Mouse (Mus musculus) embryonic facial prominence, embryonic 10.5 days (tissue): ENCODE measurements at regions not wholly inside any gene's neighbourhood (a gene's known extent, or its start where the extent isn't known, plus 50 kb on each side); places are given as distances from the start of the nearest gene placed in this dataset.
"Not testable (repeated sequence)": the region's sequence is repeated elsewhere in the genome, so short reads cannot be mapped to it uniquely, and the experiment has no call there.

Experiments used
- DNase-seq: peaks from one replicate; pipeline ENCODE4 v3.0.0-alpha.2; 2017; ENCODE audit warnings: low spot score
- H3K27ac ChIP-seq: fragments of 300-500 bp; sonication (generic); replicated peaks from 2 replicates; pipeline ENCODE4 v1.5.1; 2016; ENCODE audit warnings: mild to moderate bottlenecking
- H3K27me3 ChIP-seq: fragments of 300-500 bp; sonication (generic); replicated peaks from 2 replicates; pipeline ENCODE4 v1.6.1; 2016; ENCODE audit warnings: low read depth, mild to moderate bottlenecking; ENCODE audit not compliant: poor library complexity, severe bottlenecking
- H3K36me3 ChIP-seq: fragments of 300-500 bp; sonication (generic); replicated peaks from 2 replicates; pipeline ENCODE4 v1.6.1; 2016; ENCODE audit warnings: mild to moderate bottlenecking, moderate library complexity
- H3K4me1 ChIP-seq: fragments of 300-500 bp; sonication (generic); 2 replicates; pipeline ENCODE4 v1.6.1; 2016
- H3K4me3 ChIP-seq: fragments of 300-500 bp; sonication (generic); 2 replicates; pipeline ENCODE4 v1.5.1; 2016; ENCODE audit warnings: mild to moderate bottlenecking, moderate library complexity
- H3K9me3 ChIP-seq: fragments of 300-500 bp; sonication (generic); 2 replicates; pipeline ENCODE4 v1.6.1; 2016; ENCODE audit warnings: mild to moderate bottlenecking
- WGBS: fragments of 180-500 bp; shearing (Covaris S2); methylation state at CpG from one replicate; pipeline ENCODE4 v1.1.7; 2016; 5-methylcytosine and 5-hydroxymethylcytosine counted together

DNA sequence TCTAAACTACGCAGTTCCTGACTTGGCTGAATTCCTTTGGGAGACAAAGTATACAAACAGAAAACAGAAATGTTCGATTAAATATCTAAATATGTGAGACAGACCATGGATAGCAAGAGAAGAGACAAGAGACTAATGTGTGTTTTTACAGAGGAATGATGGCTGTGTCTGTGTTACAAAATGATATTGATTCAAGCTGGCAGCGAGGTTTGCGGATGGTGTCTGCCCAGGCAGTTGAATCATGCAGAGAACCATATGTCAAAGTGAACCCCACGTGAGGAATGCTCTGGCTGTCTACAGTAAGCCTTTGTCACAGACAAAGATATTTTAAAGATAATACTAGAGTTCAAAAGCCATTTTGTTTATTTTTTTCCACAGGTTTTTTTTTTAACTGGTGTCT lies 320.2 kb downstream of the Grxcr1 start:
- H3K27me3 ChIP-seq, result no peaks in the 10 kb centered on the region

DNA sequence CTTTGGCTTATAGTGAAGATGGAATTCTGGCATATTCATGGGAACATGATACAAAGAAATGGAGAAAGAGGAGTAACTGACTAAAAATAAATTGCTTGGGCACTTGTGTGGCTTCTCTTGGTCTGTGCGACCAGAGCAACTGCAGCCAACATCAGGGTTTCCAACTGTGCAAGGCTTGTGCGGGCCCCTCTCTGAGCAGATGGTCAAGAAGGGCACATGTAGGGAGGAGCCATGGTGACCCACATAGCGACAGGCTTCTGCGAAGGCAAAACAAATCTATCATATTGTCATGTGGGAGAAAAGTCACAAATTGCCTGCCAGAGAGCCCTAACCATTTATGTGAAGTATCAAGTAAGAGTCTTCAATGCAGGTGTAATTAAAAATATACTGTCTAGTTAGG lies 321.6 kb downstream of the Grxcr1 start:
- WGBS, result 83% methylated on average over 4 of the region's 4 CpGs
- no peaks in the 10 kb centered on the region for H3K36me3 ChIP-seq
- no peak for DNase-seq
- H3K9me3 ChIP-seq, result no peaks in the 10 kb centered on the region
- no peak overlapping the region for H3K27ac ChIP-seq
- H3K4me3 ChIP-seq, result no peak overlapping the region
- H3K27me3 ChIP-seq, result no peaks in the 10 kb centered on the region
- peaks cover 3% of the 10 kb centered on the region for H3K4me1 ChIP-seq

More for the DNA sequence above, 320.2 kb downstream of the Grxcr1 start:
- H3K4me1 ChIP-seq, result peaks cover 3% of the 10 kb centered on the region
- H3K4me3 ChIP-seq, result no peak overlapping the region
- peak; percentile 10 for DNase-seq
- H3K36me3 ChIP-seq, result no peaks in the 10 kb centered on the region
- WGBS, result 62% methylated on average over 5 of the region's 5 CpGs
- no peak overlapping the region for H3K27ac ChIP-seq
- no peaks in the 10 kb centered on the region for H3K9me3 ChIP-seq

DNA sequence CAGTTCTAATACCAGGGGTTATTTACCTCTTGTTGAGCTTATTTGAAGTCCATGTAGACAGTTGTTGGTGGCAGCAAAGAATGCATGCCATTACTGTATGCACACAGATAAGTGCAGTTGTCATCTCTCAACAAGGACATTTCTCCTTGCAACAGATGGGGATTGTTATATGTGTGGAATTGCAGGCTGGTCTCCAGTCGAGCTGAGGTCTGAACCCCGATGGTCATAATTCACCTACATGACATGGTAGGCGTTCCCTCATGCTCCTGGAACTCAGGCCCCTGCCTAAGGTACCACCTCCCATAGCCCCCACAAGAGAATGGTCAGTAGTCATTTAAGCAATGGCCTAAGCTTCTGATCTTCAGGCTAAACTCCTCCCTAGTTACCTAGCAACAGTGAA lies 322.2 kb downstream of the Grxcr1 start:
- not testable (repeated sequence) for H3K27me3 ChIP-seq, H3K27ac ChIP-seq, H3K9me3 ChIP-seq, DNase-seq, H3K4me1 ChIP-seq, H3K36me3 ChIP-seq, H3K4me3 ChIP-seq
- WGBS, result 85% methylated on average over 3 of the region's 3 CpGs

DNA sequence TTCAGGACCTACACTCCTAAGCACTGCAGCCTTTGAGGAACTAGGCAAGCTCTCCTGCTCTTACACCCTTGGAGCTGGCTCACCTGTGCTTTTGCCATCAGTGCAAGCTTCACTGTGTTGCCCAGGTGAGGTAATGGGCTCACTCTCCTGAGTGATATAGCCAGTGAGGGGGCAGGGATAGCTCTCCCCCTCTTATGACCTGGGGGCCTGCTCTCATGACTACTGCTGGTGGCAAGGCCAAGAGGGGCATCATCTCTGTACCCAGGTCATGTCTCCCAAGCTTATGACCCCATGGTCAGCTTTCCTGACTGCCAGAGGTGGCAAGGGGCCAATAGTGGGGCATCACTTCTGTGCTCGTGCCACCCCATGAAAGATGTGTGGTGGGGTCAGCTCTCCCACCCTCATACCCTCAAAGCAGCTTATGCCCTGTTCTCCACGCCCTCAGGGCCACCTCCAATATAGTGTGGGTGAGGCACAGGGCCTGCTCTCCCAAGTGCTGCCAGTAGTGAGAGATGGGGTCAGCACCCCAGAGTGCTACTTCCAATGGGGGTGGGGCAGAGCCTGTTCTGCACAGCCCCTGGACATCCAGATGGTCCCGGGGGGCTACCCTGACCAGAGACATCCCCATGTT lies 330.1 kb downstream of the Grxcr1 start:
- no peaks in the 10 kb centered on the region for H3K9me3 ChIP-seq
- H3K4me1 ChIP-seq, result no peaks in the 10 kb centered on the region
- no peaks in the 10 kb centered on the region for H3K36me3 ChIP-seq
- H3K4me3 ChIP-seq, result no peak overlapping the region
- no peak for DNase-seq
- H3K27me3 ChIP-seq, result no peaks in the 10 kb centered on the region
- 78% methylated on average over 3 of the region's 3 CpGs for WGBS
- H3K27ac ChIP-seq, result no peak overlapping the region

DNA sequence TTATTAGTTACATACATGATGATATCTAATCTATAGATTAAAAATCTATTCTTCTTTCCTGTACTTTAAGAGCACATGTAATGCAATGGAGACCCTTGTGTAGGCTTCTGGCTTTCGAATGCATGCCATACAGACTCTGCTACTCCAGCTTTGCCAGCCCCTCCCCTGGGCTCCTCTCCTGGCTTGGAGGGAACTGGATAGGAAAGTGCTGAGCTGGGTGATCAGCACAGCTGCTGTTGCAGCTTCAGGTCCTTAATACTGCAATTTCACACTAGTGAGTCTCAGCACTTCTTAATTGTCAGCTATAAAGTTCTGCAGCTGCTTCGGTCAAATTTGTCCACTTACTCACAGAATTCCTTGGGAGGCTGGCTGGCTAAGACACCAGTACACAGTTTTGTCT lies 341.4 kb downstream of the Grxcr1 start:
- no peak overlapping the region for H3K4me3 ChIP-seq
- no peaks in the 10 kb centered on the region for H3K4me1 ChIP-seq
- no peaks in the 10 kb centered on the region for H3K9me3 ChIP-seq
- H3K36me3 ChIP-seq, result no peaks in the 10 kb centered on the region
- no peak for DNase-seq
- 92% methylated on average over 2 of the region's 2 CpGs for WGBS
- H3K27ac ChIP-seq, result no peak overlapping the region
- H3K27me3 ChIP-seq, result no peaks in the 10 kb centered on the region
